Mouse (Mus musculus) lung, postnatal 0 days (tissue): Measurements from ENCODE around the gene Bmx.

Experiments used
- CTCF ChIP-seq: IDR thresholded peaks from 2 replicates; pipeline ENCODE4 v1.5.1; 2016; ENCODE audit warnings: antibody characterized with exemption, mild to moderate bottlenecking
- EP300 ChIP-seq: IDR thresholded peaks from 2 replicates; pipeline ENCODE4 v1.6.1; 2016; ENCODE audit warnings: antibody characterized with exemption, mild to moderate bottlenecking, control low read depth

DNA sequence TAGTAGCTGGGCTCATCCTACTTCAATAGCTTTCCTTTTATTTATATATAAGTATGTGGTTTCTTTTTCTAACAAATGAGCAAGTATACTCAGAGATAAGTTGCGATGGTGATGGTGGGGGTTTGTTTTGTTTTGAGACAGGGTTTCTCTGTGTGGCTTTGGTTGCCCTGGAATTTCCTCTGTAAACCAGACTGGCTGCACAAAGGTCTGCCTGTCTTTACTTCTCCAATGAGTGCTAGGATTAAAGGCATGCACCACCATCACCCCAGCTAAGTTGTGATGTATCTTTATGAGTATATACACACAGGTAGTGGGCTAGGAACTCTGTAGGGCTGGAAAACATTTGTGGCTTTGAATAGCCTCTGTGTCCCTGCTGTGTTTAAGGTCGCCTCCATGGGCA lies 11.3 kb downstream of the Bmx start:
- TF ChIP-seq CTCF = no peak
- TF ChIP-seq EP300 = no peak
